Mouse (Mus musculus): Measurements from ENCODE around the gene Fam117a. TPM values are rescaled to one million over a fixed set of nuclear protein-coding genes. Genes with fewer than 3 reads are reported as not detected.

The Fam117a gene
- polyA plus RNA-seq, 1 experiment from 2014 or later: 10.7 TPM

GRCm38 (mm10) chr11:95423505-95423904 is 86.7 kb downstream of the Fam117a start:
- Histone ChIP-seq H3K9me3 (no peaks in the 10 kb centered on the region), H3K36me3 (peaks cover 8% of the 10 kb centered on the region; the same call in 1 of the 2 replicates), H3K4me1 (no peaks in the 10 kb centered on the region), H3K27ac (no peak overlapping the region), H3K27me3 (ENCODE audit: insufficient read depth, poor library complexity, severe bottlenecking) (no peaks in the 10 kb centered on the region), H3K4me3 (no peak overlapping the region)
- no peak for DNase-seq (ENCODE audit: low spot score)
- 74% methylated on average over 3 of the region's 3 CpGs for WGBS

- H3K27ac ChIP-seq: no peak overlapping the region; the same call in 1 of the 2 replicates
- no peaks in the 10 kb centered on the region for H3K27me3 ChIP-seq (ENCODE audit: insufficient read depth, poor library complexity, severe bottlenecking)
- no peak for DNase-seq (ENCODE audit: low spot score)
- no peak overlapping the region for H3K4me3 ChIP-seq
- no peaks in the 10 kb centered on the region for H3K9me3 ChIP-seq
- H3K4me1 ChIP-seq: peaks cover 24% of the 10 kb centered on the region
- WGBS: 16% methylated on average over 2 of the region's 2 CpGs
- H3K36me3 ChIP-seq: no peaks in the 10 kb centered on the region; the same call in 1 of the 2 replicates
Measured at GRCm38 (mm10) chr11:95431344-95431743, 94.5 kb downstream of the Fam117a start.

Other genes starting within 250 kb of the Fam117a start
- 3.2 and 5.9 TPM in 2 replicates for gene Dlx3, start 216.9 kb upstream of the Fam117a start, polyA plus RNA-seq (2016; fragmentation: Nextera tagmentation; extraction: Ambion mirVana)
- gene Dlx4, start 190.8 kb upstream of the Fam117a start, polyA plus RNA-seq (2016; fragmentation: Nextera tagmentation; extraction: Ambion mirVana): 0.43 and 1.2 TPM in 2 replicates
- gene Tac4, start 75.5 kb upstream of the Fam117a start, polyA plus RNA-seq (2016; fragmentation: Nextera tagmentation; extraction: Ambion mirVana): not detected in 2 replicates
- gene Kat7, start 26.8 kb upstream of the Fam117a start, polyA plus RNA-seq (2016; fragmentation: Nextera tagmentation; extraction: Ambion mirVana): 66.0 and 68.5 TPM in 2 replicates
- gene Slc35b1, start 47.7 kb downstream of the Fam117a start, polyA plus RNA-seq (2016; fragmentation: Nextera tagmentation; extraction: Ambion mirVana): 103 and 119 TPM in 2 replicates
- gene Spop, start 77.1 kb downstream of the Fam117a start, polyA plus RNA-seq (2016; fragmentation: Nextera tagmentation; extraction: Ambion mirVana): 103 TPM in 2 replicates
- gene Nxph3, start 177.6 kb downstream of the Fam117a start, polyA plus RNA-seq (2016; fragmentation: Nextera tagmentation; extraction: Ambion mirVana): 0.21 and 0.77 TPM in 2 replicates